Mouse (Mus musculus) gonadal fat pad, adult 2 months (tissue): Measurements from ENCODE around the gene Peg3. TPM values are rescaled to one million over a fixed set of nuclear protein-coding genes. Genes with fewer than 3 reads are reported as not detected.

ENCODE experiments used
- DNase-seq: peaks from one replicate; pipeline ENCODE4 v3.0.0-alpha.2; 2012; ENCODE audit warnings: low read depth
- polyA plus RNA-seq: library from polyadenylated mRNA; depleted of rRNA; stranded (reverse); fragments of >200 nt; gene quantifications from 2 replicates; pipeline ENCODE4 v1.2.3, GENCODE M21; 2012; rRNA removed

The Peg3 gene
- polyA plus RNA-seq, 1 experiment: 8.9 TPM

DNA sequence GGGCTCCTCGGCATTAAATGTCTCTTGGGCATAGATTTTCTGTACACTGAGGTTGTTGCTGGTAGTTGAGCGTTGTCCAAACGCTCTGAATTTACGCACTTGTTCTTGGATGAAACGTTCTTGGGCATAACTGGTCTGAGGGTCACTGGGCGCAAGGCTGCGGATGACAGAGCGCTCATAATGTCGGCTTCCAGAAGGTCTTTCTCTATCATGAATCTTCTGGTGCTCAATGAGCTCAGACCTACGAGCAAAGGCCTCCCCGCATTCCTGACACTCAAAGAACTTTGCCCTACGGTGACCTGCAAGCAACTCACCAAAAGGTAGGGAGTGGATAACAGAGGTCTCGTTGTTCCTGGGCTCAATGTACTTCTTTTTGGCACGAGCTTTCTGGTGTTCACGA lies 20.8 kb downstream of the Peg3 start:
- DNase-seq: no peak

DNA sequence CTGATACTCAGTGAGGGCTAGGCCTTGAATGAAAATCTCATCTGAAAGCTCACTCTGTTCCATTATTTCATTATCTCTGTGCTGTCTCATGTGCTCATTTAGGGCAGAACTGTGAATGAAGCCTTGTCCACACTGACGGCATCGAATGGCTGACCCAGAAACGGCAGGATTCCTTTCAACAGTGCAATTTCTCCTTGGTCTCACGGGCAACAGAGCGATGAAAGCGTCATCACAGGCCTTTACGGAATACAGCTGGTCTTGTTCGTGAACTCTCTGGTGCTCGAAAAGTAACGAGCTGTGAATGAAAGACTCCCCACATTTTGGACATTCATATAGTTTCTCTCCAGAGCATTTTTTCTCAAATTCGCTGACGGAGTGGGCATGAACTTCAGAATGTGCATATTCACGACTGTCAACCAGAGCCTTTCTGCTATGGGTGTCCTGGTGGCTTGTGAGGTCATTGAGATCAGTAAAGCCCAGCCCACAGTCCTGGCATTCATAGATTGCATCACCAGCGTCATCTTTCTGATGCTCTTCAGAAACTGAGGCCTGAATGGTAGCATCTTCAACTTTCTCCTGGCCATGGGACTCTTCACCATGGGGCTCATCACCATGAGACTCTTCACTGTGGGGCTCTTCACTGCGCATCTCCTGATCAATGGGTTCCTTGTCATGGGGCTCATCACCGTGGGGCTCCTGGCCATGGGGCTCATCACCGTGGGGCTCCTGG lies 21.6 kb downstream of the Peg3 start:
- no peak for DNase-seq

DNA sequence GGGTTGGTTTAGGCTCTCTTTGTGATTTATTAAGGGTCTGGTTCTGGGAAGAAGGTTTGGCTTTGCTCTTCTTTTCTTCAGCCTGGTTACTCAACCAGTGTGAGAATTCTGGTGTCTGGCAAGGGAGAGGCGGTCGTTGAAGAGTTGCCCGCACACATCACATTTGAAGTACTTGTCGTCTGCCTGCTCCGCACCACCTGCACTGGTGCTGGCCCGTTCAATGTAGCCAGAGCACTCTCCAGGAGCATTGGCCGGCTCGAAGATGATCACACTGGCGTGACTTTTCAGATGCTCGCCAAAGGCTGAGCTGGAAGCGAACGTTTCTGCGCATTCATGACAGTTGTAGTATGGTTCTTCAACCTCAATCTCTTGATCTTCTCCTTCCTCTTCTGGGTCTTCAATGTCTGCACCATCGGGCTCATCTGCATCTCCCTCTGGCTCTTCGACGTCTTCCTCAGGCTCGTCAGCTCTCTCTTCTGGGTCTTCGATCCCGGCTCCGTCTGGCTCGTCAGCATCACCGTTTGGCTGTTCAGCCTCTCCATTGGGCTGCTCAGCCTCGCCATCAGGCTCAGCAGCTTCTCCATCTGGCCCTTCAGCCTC lies 22.7 kb downstream of the Peg3 start:
- DNase-seq: no peak

DNA sequence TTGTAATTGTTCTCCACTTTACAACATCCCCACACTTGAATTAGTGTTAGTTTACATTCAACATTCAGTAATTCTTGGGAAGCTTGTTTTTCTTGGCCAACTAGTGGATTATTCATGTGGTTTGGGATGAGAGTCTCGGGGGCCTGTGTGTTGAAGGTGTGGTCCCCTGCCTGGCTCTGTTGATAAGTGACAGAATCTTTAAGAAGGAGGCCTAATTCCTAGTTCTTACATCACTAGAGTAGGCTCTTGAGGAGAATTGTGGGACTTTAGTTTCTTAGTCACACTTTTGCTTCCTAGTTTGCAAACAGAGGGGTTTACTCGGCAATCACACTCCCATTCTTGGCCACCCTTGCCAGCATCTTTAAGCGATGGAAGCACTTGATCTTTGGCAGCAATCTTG lies 31.0 kb downstream of the Peg3 start:
- no peak for DNase-seq

DNA sequence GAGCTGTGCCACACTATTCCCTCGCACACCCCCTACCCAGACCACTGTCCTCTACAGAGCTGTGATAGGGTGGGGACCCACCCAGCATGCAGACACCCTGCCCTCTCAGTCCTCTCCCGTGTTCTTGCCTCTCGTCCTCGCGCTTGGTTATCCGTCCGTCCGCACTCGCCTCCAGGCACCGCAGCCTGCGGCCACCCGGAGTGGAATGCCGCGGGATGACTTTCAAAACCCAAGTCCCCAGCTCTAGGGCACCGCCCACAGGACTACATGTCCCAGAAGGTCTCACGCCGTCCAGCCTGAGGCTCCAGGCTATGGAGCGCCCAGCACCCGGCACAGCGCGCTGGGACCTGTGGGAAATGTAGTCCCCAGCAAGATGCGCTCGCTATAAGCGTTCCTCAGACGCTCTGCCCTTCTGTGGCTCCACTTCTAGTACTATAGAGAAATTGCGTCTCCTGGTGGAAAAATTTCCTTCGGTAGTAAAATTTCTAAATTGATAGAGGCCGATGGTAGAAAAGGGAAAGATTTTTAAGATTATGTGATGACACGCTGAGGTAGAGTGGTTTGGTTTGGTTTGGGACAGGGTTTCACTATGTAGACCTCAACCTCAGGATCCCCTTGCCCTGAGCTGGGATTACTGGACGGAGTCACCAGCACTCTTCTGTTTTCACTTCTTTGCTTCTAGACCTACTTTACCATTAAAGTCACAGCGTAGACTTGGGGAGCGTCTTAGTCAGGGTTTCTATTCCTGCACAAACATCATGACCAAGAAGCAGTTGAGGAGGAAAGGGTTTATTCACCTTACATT lies 33.8 kb downstream of the Peg3 start, which contains the start of gene Zim1:
Zim1 (minus strand) TSS at position 210 of the 805 bp plus-strand sequence.
- DNase-seq: peak; percentile 6

DNA sequence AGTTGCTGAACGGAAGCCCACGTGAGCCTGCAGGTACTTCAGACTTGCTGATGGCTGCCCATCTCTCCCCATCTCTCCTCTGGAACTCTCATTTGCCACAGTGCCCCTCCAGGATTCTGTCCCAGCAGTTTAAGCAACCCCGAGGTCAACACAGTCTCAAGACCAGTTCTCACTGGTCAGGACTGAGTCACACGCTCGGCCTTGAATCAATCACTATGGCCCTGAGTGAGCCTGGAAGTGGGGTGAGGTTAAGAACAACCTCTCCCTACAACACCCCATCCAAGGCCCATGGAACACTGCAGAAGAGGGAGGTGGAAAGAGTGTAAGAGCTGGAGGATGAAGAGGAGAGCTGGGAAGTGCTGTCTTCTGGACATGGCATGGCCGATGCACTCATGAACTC lies 44.7 kb downstream of the Peg3 start:
- DNase-seq: no peak

DNA sequence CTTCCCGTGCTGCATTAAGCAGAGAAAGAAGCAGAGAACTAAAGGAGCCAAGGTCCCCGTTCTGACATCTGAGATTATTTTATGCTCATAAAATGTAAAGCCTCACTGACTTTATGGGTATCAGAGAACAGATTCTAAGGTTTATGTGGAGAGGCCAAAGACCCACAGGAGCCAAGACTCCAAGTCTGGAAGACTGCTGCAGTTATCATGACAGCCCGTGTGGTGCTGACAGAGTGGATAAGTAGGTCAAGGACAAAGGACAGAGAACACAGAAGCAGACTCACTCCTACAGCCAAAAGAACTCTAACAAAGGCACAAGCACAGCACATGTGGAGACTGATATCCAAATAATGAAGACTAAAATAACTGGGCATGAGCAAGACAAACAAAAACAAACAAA lies 63.5 kb downstream of the Peg3 start:
- DNase-seq: no peak

DNA sequence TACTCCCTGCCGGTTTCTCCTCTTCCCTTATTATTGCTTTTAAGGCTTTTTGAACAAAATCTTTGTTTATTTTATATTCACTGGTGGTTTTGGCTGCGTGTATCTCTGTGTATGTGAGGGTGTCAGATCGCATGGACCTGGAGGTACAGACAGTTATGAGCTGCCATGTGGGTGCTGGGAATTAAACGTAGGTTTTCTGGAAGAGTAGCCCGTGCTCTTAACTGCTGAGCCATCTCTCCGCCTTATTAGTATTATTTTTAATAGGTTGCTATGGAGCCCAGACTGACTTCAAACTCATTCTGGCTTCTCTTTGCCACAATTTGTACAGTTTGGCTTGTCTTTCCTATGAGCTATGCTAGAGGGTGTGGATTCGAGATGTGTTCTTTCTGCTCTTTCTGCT lies 66.8 kb downstream of the Peg3 start:
- DNase-seq: no peak

DNA sequence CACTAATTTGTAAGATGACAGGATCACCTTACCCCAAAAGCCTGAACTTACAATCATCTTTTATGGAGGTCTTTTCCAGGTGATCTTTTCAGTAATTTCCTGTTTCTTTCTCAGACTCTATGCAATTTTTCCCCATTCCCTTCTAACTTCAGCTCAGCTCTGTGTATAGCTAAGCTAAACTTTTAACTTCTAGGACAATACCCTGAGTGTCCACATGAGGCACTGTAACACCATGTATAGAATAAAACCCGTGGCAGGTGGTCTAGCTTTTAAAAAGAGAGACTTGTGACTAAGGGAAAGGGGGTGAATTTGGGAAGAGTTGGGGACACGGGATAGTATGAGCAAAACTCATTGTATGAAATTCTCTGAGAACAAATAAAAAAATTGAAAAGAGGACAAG lies 70.6 kb downstream of the Peg3 start:
- no peak for DNase-seq

DNA sequence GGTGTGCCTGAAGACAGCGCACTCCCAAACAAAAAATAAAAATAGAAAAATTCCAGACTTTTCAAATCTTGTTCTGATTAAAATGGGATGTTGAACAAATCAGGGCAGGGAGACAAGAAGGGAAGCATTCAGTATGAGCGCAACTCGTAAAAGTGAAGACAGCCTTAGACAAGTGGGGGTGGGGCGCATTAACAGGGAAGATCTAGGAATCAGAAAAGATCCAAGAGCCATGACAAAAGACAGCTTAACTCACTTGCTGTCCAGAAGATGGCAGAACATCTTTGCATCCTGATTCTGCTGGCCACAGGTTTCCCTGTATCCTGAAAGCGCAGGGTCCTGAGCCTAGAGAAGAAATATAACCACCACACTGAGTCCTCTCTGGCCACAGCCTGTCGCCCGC lies 71.6 kb downstream of the Peg3 start:
- DNase-seq: no peak

Other genes with a start within 250 kb of the Peg3 start
- gene Olfr5, start 243.5 kb downstream of the Peg3 start, polyA plus RNA-seq: 0.11 and 0.18 TPM in 2 replicates
- not detected in 2 replicates for gene Olfr1347, start 230.7 kb downstream of the Peg3 start, polyA plus RNA-seq
- gene Olfr1348, start 221.7 kb downstream of the Peg3 start, polyA plus RNA-seq: 0.22 and 0.49 TPM in 2 replicates
- gene Olfr1349, start 207.5 kb downstream of the Peg3 start, polyA plus RNA-seq: 0.57 and 0.69 TPM in 2 replicates
- not detected in 2 replicates for gene Olfr1350, start 165.6 kb downstream of the Peg3 start, polyA plus RNA-seq
- 0.35 and 0.84 TPM in 2 replicates for gene Zim1, start 34.0 kb downstream of the Peg3 start, polyA plus RNA-seq
- 0.04 TPM in 1 of 2 replicates, not detected in the other for gene Usp29, start 147 bp upstream of the Peg3 start, polyA plus RNA-seq